Mouse (Mus musculus): ENCODE measurements around the gene Chil1. TPM values are rescaled to one million over a fixed set of nuclear protein-coding genes. Genes with fewer than 3 reads are reported as not detected.

Chil1 gene
- total RNA-seq (2021) = 1.1 and 1.2 TPM in 2 replicates
- long read RNA-seq, experiment 1, partial matches to known transcripts = 0 of 2 reads
- long read RNA-seq, experiment 1, other reads (novel, unspliced or antisense) = 1 of 2 reads
- long read RNA-seq, experiment 2, partial matches to known transcripts = 0 of 1 reads
- long read RNA-seq, experiment 2, other reads (novel, unspliced or antisense) = 0 of 1 reads

GRCm38 (mm10) chr1:134182025-134182424, at the start of gene Chil1:
TSS of gene Chil1 (plus strand) at chr1:134182176.
- peak; percentile 32 for DNase-seq

- DNase-seq = peak; percentile 3
Measured at GRCm38 (mm10) chr1:134133316-134133715, 48.7 kb upstream of the Chil1 start.

- peak; percentile 2 for DNase-seq
Measured at GRCm38 (mm10) chr1:134136351-134136750, 45.6 kb upstream of the Chil1 start.

- peak; percentile 0 for DNase-seq
Measured at GRCm38 (mm10) chr1:134138424-134138823, 43.6 kb upstream of the Chil1 start.

GRCm38 (mm10) chr1:134142363-134142794, 39.6 kb upstream of the Chil1 start:
- no peak for DNase-seq

- no peak for DNase-seq
Measured at GRCm38 (mm10) chr1:134146066-134146465, 35.9 kb upstream of the Chil1 start.

GRCm38 (mm10) chr1:134150076-134150475, 31.9 kb upstream of the Chil1 start:
- DNase-seq = no peak

- no peak for DNase-seq
Measured at GRCm38 (mm10) chr1:134150745-134151144, 31.2 kb upstream of the Chil1 start.

GRCm38 (mm10) chr1:134151655-134152412, 30.1 kb upstream of the Chil1 start:
- peak; percentile 87 for DNase-seq

- no peak for DNase-seq
Measured at GRCm38 (mm10) chr1:134152626-134153590, 29.1 kb upstream of the Chil1 start.

GRCm38 (mm10) chr1:134154121-134154520, 27.9 kb upstream of the Chil1 start:
- DNase-seq = no peak

- DNase-seq = no peak
Measured at GRCm38 (mm10) chr1:134154655-134155054, 27.3 kb upstream of the Chil1 start.

GRCm38 (mm10) chr1:134160404-134160803, 21.6 kb upstream of the Chil1 start:
- DNase-seq = no peak

- no peak for DNase-seq
Measured at GRCm38 (mm10) chr1:134161399-134161798, 20.6 kb upstream of the Chil1 start.

GRCm38 (mm10) chr1:134162510-134163225, 19.3 kb upstream of the Chil1 start:
- no peak for DNase-seq

- no peak for DNase-seq
Measured at GRCm38 (mm10) chr1:134163476-134163875, 18.5 kb upstream of the Chil1 start.

- DNase-seq = no peak
Measured at GRCm38 (mm10) chr1:134164454-134164853, 17.5 kb upstream of the Chil1 start.

GRCm38 (mm10) chr1:134166547-134166946, 15.4 kb upstream of the Chil1 start:
- DNase-seq = no peak

- no peak for DNase-seq
Measured at GRCm38 (mm10) chr1:134167416-134168305, 14.3 kb upstream of the Chil1 start.

- no peak for DNase-seq
Measured at GRCm38 (mm10) chr1:134168567-134168966, 13.4 kb upstream of the Chil1 start.
